Mouse (Mus musculus) right cerebral cortex, postnatal 4 days (tissue): ENCODE data around the gene Ttc27.

Experiments used
- DNase-seq: peaks from one replicate; pipeline ENCODE4 v3.0.0-alpha.2; 2022

The Ttc27 gene

DNA sequence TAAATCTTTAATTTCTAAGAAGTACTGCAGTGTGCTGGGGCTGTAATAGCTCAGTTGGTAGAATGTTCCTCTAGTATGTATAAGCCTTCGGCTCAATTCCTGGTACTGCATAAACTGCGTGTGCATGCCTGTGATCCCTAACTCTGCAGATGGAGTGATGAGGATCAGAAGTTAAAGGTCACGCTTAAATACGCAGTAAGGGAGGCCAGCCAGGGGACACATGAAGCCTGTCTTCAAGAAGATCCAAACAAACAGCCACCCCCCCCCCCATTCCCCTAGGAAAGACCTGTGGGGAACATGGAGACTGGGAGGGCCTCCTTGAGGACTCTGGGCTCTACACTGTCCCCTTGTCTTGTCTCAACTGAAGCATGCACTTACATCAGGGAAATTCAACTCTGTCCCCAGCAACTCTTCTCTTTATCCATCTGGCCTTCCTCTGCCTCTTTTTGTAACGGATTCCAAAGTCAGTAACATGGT is 36.1 kb downstream of the Ttc27 start:
- no peak for DNase-seq

DNA sequence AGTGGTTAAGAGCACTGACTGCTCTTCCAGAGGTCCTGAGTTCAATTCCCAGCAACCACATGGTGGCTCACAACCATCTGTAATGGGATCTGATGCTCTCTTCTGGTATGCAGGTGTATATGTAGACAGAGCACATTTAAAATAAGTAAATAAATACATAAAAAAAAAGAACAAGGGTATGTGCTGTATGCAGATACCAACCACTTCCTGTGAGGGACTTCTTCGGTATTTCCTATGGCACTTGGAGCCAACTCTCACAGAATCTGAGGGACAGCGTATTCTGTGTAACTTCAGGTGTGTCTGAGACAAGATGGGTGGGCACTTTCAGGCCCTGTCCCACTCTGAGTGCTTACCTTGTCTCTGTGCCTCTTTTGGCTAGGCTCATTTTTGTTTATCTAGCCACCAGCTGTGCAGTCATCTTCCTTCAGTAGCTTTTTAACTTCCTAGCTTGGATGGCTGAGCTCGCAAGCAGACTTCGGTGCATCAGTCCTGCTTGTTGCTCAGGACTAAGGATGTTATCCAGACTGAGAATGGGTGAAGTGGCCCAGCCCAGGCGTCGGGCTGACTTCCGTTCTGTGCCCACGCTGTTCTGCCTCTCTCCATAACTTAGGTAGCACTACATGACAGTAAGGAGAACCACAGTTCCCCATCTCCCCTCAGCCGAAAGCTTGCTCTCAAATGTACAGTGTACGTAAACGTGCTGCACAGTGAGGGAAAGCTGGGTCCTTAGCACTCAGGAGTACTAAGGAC is 37.0 kb downstream of the Ttc27 start:
- no peak for DNase-seq

DNA sequence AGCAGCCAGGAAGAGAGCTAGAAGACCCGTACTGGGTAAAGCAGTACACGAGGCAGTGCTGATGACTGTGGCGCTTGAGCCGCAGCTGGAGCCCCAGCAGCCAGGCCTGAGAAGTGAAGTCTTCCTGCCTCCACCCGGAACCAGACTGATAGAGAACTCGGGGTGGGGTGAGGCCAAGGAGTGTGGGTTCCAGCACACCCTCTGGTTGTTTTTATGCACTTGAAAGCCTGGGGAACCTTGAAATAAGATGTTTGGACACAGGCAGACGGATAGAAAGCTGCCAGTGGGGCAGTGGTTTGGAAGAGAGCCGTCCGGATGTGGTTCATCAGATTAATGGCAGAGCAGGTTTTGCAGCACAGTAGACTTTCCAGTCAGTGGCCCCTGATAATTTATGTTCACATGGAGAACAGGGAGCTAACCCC is 51.9 kb downstream of the Ttc27 start:
- no peak for DNase-seq

- no peak for DNase-seq
These were observed 54.8 kb downstream of the Ttc27 start for GRCm38 (mm10) chr17:74772364-74772763.

- no peak for DNase-seq
These were observed 56.0 kb downstream of the Ttc27 start for GRCm38 (mm10) chr17:74773556-74773955.

- no peak for DNase-seq
These were observed 62.6 kb downstream of the Ttc27 start for GRCm38 (mm10) chr17:74780133-74780532.

- no peak for DNase-seq
These were observed 63.1 kb downstream of the Ttc27 start for GRCm38 (mm10) chr17:74780627-74781026.

GRCm38 (mm10) chr17:74781911-74782310 is 64.4 kb downstream of the Ttc27 start:
- DNase-seq = no peak

GRCm38 (mm10) chr17:74785586-74785985 is 68.1 kb downstream of the Ttc27 start:
- DNase-seq = no peak

- DNase-seq = no peak
These were observed 68.7 kb downstream of the Ttc27 start for GRCm38 (mm10) chr17:74786198-74786734.

GRCm38 (mm10) chr17:74796023-74796699 is 78.6 kb downstream of the Ttc27 start:
- no peak for DNase-seq

- DNase-seq = no peak
These were observed 82.3 kb downstream of the Ttc27 start for GRCm38 (mm10) chr17:74799865-74800264.

DNA sequence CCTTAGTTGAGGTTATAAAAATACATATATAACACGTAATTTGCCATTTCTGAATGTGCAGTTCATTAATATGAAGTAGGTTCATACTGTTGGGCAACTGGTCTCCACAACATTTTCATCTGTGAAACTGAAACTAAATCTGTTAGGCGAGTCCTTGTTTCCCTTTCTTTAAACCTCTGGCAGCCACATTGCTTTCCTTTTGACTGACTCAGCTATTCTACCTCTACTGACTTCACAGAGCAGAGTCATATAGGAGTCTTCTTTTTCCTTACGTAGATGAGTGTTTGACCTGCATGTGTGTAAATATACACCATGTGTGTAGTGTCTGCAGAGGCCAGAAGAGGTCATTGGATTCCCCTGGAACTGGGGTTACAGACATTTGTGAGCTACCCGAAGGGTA is 85.2 kb downstream of the Ttc27 start:
- no peak for DNase-seq

DNA sequence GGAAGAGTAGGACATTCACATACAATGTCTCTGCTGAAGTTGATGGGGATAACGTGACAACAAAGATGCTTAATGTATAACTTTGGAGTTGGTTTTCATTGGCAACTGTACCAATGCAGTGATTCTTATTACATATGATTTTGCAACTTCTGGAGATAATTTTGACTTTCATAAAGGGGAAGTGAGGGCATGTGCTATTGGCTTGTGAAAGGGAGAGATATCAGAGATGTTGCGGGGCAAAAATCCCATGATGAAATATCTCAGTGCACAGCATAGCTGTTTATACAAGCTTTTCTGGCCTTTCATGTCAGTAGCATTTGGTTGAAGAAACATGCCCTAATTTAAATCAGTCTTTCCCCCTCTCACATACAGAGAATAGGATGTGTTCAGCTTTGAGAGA is 86.3 kb downstream of the Ttc27 start:
- DNase-seq = no peak

DNA sequence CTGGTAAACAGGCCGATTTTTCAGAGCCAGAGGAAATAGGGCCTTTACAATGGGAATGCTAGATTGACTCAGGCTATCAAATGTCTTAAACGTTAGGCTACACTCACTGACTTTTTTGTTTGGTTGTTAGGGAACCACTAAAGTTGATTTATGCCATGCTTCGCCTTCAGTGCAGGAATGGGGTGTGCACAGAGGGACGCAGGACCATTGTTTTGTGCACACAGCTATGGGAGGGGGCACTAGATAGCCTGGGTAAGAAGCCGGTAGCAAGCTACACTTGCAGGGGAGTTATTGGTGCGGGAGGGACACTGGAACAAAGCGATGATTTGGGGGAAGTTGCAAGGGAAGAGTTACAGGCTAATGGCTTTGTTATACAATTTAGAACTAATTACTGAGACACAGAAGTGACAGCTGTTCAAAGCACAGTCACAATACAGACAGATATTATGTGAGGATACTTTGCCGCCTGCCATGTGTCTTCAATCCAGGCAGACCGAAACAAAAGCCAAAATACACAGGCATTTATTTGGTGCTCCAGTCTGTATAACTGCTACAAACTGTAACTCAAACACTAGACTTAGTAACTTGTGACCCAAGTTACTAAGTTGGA is 86.9 kb downstream of the Ttc27 start:
- no peak for DNase-seq

- no peak for DNase-seq
These were observed 90.1 kb downstream of the Ttc27 start for GRCm38 (mm10) chr17:74807509-74808248.

GRCm38 (mm10) chr17:74808330-74808729 is 90.8 kb downstream of the Ttc27 start:
- DNase-seq = no peak

DNA sequence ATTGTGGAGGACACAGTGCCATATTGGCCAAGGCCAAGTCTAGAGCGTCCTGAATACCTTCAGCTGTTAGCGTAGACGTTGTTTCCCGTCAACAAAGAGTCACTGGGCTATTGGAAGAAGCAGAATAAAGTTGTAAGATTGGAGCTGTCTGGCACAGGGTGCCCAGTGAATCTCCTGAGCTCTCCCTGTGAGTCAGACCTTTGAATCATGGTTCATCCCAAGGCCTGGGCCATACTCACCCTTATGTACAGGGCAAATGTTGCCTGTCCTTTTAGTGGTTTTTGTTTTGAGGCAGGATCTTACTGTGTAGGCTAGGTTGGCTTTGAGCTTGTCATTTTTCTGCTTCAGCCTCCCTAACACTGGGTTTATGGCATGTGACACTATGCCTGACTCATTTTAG is 91.4 kb downstream of the Ttc27 start:
- no peak for DNase-seq

DNA sequence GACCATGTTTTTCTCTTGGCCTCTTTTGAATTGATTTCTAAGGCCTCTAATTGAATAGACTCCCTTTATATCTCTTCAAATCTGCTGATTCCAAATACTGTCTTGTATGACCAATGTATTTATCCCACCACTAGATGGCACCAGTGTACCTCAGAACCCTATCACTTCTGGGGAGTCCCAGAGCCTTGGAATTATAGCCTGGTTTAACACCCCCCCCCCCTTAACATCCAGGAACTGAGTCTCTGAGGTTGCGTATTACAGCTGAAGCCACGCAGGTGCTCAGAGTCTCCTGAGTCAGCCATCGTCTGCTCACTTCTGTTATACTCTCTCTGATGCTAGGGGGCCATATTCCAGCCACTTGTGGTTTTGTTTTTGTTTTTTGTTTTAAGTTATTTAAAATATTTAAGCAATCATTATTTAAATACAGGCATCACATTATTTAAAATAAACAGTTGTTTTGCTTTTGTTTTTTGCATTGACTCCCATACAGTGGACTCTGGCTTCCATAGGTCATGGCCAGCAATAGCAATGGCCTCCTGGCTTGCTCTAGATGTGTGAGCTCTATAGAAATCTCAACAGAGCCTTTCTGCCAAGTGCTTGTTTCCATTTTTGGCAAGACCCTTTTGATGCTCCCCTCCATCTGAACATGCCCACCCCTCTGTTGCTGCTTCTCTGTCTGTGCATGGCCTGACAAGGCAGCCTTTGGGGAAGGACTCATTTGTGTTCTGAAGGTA is 93.5 kb downstream of the Ttc27 start:
- DNase-seq = no peak

DNA sequence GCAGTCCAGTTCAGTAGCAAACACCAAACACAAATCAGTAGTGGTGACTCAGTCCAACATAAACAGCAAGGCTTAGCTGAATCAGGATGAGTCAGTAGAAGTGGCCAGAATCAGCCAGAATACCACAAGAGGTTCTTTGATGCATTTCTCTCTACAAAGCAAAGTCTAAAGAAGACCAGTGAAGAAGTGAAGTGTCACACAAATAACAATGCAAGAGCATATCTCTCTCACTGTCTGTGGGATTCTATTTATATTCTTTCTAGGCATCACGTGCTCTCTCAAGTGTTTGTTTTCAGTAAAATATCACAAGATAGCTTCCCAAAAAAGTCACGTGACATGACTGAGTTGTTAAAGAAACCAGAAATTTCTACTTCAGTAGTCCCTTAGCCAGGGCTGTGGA is 102.2 kb downstream of the Ttc27 start:
- no peak for DNase-seq

DNA sequence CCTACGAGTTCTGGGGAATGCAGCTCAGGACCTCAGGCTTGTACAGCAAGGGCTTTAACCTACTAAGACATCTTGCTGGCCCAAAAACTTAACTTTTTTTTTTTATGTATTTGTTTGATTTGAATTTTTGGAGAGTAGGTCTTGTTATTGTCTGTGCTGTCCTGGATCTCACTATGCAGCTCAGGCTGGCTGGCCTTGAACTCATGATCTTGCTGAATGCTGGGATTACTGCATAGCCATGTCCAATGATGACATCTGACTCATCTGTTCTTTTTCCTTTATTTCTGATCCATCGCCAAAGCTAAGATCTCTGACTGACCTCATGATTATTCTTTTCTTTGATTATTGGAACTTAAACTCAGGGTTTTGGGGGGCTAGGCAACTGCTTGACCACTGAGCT is 113.3 kb downstream of the Ttc27 start:
- no peak for DNase-seq

DNA sequence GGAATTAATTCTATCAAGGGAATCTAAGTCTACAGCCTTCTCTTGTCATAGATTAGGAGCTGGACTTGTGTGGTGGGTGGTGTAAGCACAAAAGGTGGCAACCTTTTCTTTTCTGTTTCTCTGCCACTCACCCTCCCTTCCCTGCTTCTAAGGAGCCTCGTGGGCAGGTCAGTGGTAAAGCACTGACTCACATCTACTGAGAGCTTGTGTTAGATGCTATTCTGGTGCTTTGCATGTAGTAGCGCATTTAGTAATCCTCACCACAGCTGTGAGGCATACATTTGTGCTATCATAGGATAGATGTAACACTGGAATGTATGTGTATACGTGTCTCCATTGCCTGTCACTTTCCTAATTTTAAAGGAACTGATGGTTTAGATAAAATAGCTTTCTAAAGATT is 124.2 kb downstream of the Ttc27 start:
- no peak for DNase-seq
